Mouse (Mus musculus) urinary bladder, postnatal 36 days (tissue): ENCODE results near the gene Lrguk.

ENCODE experiments used
- DNase-seq, 2 experiments: peaks; one replicate each; pipeline ENCODE4 v3.0.0; 2022; ENCODE audit warnings: low spot score in 2 of 2, mixed read lengths in 1 of 2

The Lrguk gene

DNA sequence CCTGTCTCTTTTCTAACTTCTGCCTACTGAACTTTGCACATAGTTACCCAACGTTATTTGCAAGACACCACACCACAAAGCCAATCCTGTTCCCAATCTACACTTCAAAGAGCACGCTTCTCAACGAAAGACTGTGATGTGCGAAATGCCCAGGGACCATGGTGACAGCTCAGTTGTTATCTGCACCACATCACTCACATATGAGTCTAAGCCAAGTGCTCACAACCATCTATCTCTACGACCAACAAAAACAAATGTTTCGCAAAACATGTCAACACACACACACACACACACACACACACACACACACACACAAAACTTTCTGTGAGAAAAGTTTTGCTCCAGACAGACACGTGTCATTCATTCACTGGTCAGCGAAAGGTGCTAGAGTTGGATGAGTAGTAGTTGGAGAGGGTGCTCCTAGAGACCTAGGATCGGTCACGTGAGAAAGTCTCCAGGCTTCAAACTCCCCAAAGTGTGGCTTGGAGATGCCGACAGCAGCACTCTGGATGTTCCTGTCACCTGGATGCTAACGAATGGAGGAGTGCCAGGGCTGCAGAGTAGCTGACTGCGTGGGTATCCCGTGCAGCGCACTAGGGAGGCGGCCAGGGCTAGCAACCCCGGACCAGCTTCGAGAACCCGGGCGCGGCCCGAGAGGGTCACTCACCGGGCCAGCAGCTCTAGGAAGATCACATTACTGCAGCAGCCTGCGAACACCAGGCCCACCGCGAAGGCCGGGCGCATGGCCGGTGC lies 147.0 kb downstream of the Lrguk start:
- no peak for DNase-seq

GRCm38 (mm10) chr6:34176864-34177247 lies 147.6 kb downstream of the Lrguk start, which contains the start of gene Slc35b4:
Slc35b4 (minus strand) TSS chr6:34177111.
- DNase-seq, result peak; percentile 87 to 93

DNA sequence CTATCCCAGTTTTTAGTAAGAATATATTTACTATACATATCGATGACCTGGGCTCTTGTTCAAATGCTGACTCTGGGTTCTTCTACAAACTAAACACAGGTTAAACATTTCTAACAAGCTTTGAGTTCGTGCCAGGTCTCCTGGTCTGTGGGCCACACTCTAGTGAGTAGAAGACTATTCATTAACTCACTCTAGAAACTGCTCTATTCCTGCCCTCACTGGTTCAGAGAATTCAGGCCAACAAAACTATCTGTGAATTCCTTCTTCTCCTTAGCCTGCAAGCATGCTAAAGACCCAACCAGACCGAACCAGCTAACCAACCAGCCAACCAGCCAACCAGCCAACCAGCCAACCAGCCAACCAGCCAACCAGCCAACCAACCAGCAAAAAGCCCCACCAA lies 149.8 kb downstream of the Lrguk start:
- DNase-seq, result no peak

GRCm38 (mm10) chr6:34179911-34180310 lies 150.7 kb downstream of the Lrguk start:
- DNase-seq, result no peak

GRCm38 (mm10) chr6:34181961-34182360 lies 152.7 kb downstream of the Lrguk start:
- no peak for DNase-seq

- no peak for DNase-seq
Measured at GRCm38 (mm10) chr6:34183326-34183725, 154.1 kb downstream of the Lrguk start.
